Mouse (Mus musculus): Measurements from ENCODE around the gene Enpp3.
A peak's percentile ranks its signal among the peaks of the same experiment; 100 is the strongest.

Enpp3 gene

GRCm38 (mm10) chr10:24765151-24765755 is 77.4 kb downstream of the Enpp3 start:
- DNase-seq (ENCODE audit: low spot score in 2 of 2), result no peak

- DNase-seq (ENCODE audit: low spot score in 2 of 2), result no peak
These were observed 78.0 kb downstream of the Enpp3 start for GRCm38 (mm10) chr10:24764640-24765039.

- DNase-seq (ENCODE audit: low spot score in 2 of 2), result no peak
These were observed 79.4 kb downstream of the Enpp3 start for GRCm38 (mm10) chr10:24763257-24763656.

- DNase-seq (ENCODE audit: low spot score in 2 of 2), result no peak
These were observed 84.2 kb downstream of the Enpp3 start for GRCm38 (mm10) chr10:24758326-24758915.

- DNase-seq (ENCODE audit: low spot score in 2 of 2), result no peak
These were observed 87.6 kb downstream of the Enpp3 start for GRCm38 (mm10) chr10:24754874-24755540.

GRCm38 (mm10) chr10:24754251-24754835 is 88.3 kb downstream of the Enpp3 start:
- no peak for DNase-seq (ENCODE audit: low spot score in 2 of 2)

GRCm38 (mm10) chr10:24753536-24754250 is 88.9 kb downstream of the Enpp3 start:
- DNase-seq (ENCODE audit: low spot score in 2 of 2), result no peak

GRCm38 (mm10) chr10:24742950-24743487 is 99.6 kb downstream of the Enpp3 start:
- DNase-seq (ENCODE audit: low spot score in 2 of 2), result no peak

- DNase-seq (ENCODE audit: low spot score in 2 of 2), result no peak
These were observed 101.1 kb downstream of the Enpp3 start for GRCm38 (mm10) chr10:24741229-24742198.

- no peak for DNase-seq (ENCODE audit: low spot score in 2 of 2)
These were observed 103.5 kb downstream of the Enpp3 start for GRCm38 (mm10) chr10:24739171-24739570.

GRCm38 (mm10) chr10:24738456-24738855 is 104.2 kb downstream of the Enpp3 start:
- DNase-seq (ENCODE audit: low spot score in 2 of 2), result peak in 1 of 2 experiments; percentile 74

- DNase-seq (ENCODE audit: low spot score in 2 of 2), result no peak
These were observed 107.4 kb downstream of the Enpp3 start for GRCm38 (mm10) chr10:24735027-24735777.

- DNase-seq (ENCODE audit: low spot score in 2 of 2), result no peak
These were observed 115.1 kb downstream of the Enpp3 start for GRCm38 (mm10) chr10:24727478-24727877.

GRCm38 (mm10) chr10:24725197-24725596 is 117.4 kb downstream of the Enpp3 start:
- DNase-seq (ENCODE audit: low spot score in 2 of 2), result no peak
